Mouse (Mus musculus) spleen, adult 2 months (tissue): Measurements from ENCODE around the gene Adgrl3.

Experiments
- CTCF ChIP-seq: fragments of 200-500 bp; IDR thresholded peaks from 2 replicates; pipeline ENCODE4 v1.5.1; 2011; ENCODE audit warnings: mild to moderate bottlenecking, inconsistent platforms; ENCODE audit not compliant: insufficient read depth, insufficient read length, insufficient replicate concordance; ENCODE audit errors: extremely low read depth
- POLR2A ChIP-seq: fragments of 200-500 bp; IDR thresholded peaks from 2 replicates; pipeline ENCODE4 v1.6.1; 2011; ENCODE audit warnings: low read depth, low read length, inconsistent platforms

GRCm38 (mm10) chr5:81200354-81200753 is 180.4 kb downstream of the Adgrl3 start:
- TF ChIP-seq POLR2A: no peak
- TF ChIP-seq CTCF: no peak
